Mouse (Mus musculus) hindbrain, embryonic 10.5 days (tissue): ENCODE results near the gene Lin28a. TPM values are rescaled to one million over a fixed set of nuclear protein-coding genes. Genes with fewer than 3 reads are reported as not detected.
"Not testable (repeated sequence)": the region's sequence is repeated elsewhere in the genome, so short reads cannot be mapped to it uniquely, and the experiment has no call there.

Experiments
- DNase-seq: peaks from one replicate; pipeline ENCODE4 v3.0.0-alpha.2; 2017; ENCODE audit warnings: low spot score
- H3K27ac ChIP-seq: fragments of 300-500 bp; sonication (generic); 2 replicates; pipeline ENCODE4 v1.5.1; 2016; ENCODE audit warnings: mild to moderate bottlenecking, moderate library complexity
- H3K27me3 ChIP-seq: fragments of 300-500 bp; sonication (generic); 2 replicates; pipeline ENCODE4 v1.6.1; 2016; ENCODE audit warnings: mild to moderate bottlenecking; ENCODE audit not compliant: poor library complexity, insufficient read depth, severe bottlenecking
- H3K36me3 ChIP-seq: fragments of 300-500 bp; sonication (generic); 2 replicates; pipeline ENCODE4 v1.6.1; 2016; ENCODE audit warnings: mild to moderate bottlenecking, moderate library complexity
- H3K4me1 ChIP-seq: fragments of 300-500 bp; sonication (generic); replicated peaks from 2 replicates; pipeline ENCODE4 v1.6.1; 2016; ENCODE audit warnings: mild to moderate bottlenecking
- H3K4me3 ChIP-seq: fragments of 300-500 bp; sonication (generic); 2 replicates; pipeline ENCODE4 v1.5.1; 2016; ENCODE audit warnings: mild to moderate bottlenecking, moderate library complexity
- H3K9me3 ChIP-seq: fragments of 300-500 bp; sonication (generic); 2 replicates; pipeline ENCODE4 v1.6.1; 2016; ENCODE audit warnings: mild to moderate bottlenecking, moderate library complexity
- WGBS: fragments of 180-500 bp; shearing (Covaris S2); methylation state at CpG from one replicate; pipeline ENCODE4 v1.1.7; 2016; 5-methylcytosine and 5-hydroxymethylcytosine counted together
- polyA plus RNA-seq: library from polyadenylated mRNA; unstranded; fragments of >200 nt; fragmentation: Nextera tagmentation; extraction: Ambion mirVana; gene quantifications from 2 replicates; pipeline ENCODE4 v1.2.1, GENCODE M21; 2016

Gene Lin28a
- polyA plus RNA-seq, 1 experiment from 2014 or later, result 13.4 TPM

GRCm38 (mm10) chr4:133991087-133991660, 27.5 kb downstream of the Lin28a start:
- 91% methylated on average over 13 of the region's 13 CpGs for WGBS
- Histone ChIP-seq H3K4me1 (no peaks in the 10 kb centered on the region), H3K4me3 (no peak overlapping the region), H3K36me3 (peaks cover 97% of the 10 kb centered on the region), H3K9me3 (no peaks in the 10 kb centered on the region), H3K27ac (no peak overlapping the region), H3K27me3 (no peaks in the 10 kb centered on the region)
- DNase-seq, result no peak

- WGBS, result 72% methylated on average over 4 of the region's 4 CpGs
Measured at GRCm38 (mm10) chr4:133990035-133990434, 28.6 kb downstream of the Lin28a start.

GRCm38 (mm10) chr4:133988289-133988688, 30.4 kb downstream of the Lin28a start:
- not testable (repeated sequence) for H3K27ac ChIP-seq, H3K27me3 ChIP-seq, H3K9me3 ChIP-seq, DNase-seq, H3K4me3 ChIP-seq, H3K4me1 ChIP-seq
- WGBS, result 91% methylated on average over 8 of the region's 8 CpGs
- H3K36me3 ChIP-seq, result peaks cover 83% of the 10 kb centered on the region

More at GRCm38 (mm10) chr4:133990035-133990434, 28.6 kb downstream of the Lin28a start:
- Histone ChIP-seq H3K4me1 (no peaks in the 10 kb centered on the region), H3K27ac (no peak overlapping the region), H3K27me3 (no peaks in the 10 kb centered on the region), H3K36me3 (peaks cover 96% of the 10 kb centered on the region), H3K9me3 (no peaks in the 10 kb centered on the region), H3K4me3 (no peak overlapping the region)
- no peak for DNase-seq

- no peak for DNase-seq
- 86% methylated on average over 13 of the region's 13 CpGs for WGBS
- H3K36me3 ChIP-seq, result peaks cover 83% of the 10 kb centered on the region
Measured at GRCm38 (mm10) chr4:133982936-133983335, 35.7 kb downstream of the Lin28a start.

GRCm38 (mm10) chr4:133980496-133980895, 38.1 kb downstream of the Lin28a start:
- no peak for DNase-seq
- Histone ChIP-seq H3K27me3 (no peaks in the 10 kb centered on the region), H3K4me1 (no peaks in the 10 kb centered on the region), H3K36me3 (peaks cover 81% of the 10 kb centered on the region), H3K9me3 (no peaks in the 10 kb centered on the region), H3K27ac (no peak overlapping the region), H3K4me3 (no peak overlapping the region)
- WGBS, result 89% methylated on average over 5 of the region's 5 CpGs

More at GRCm38 (mm10) chr4:133982936-133983335, 35.7 kb downstream of the Lin28a start:
- no peaks in the 10 kb centered on the region for H3K9me3 ChIP-seq
- H3K4me3 ChIP-seq, result no peak overlapping the region
- H3K4me1 ChIP-seq, result no peaks in the 10 kb centered on the region
- no peaks in the 10 kb centered on the region for H3K27me3 ChIP-seq
- H3K27ac ChIP-seq, result no peak overlapping the region

GRCm38 (mm10) chr4:133978021-133978711, 40.5 kb downstream of the Lin28a start:
- Histone ChIP-seq H3K4me3 (no peak overlapping the region), H3K27ac (no peak overlapping the region), H3K36me3 (peaks cover 91% of the 10 kb centered on the region), H3K9me3 (no peaks in the 10 kb centered on the region), H3K27me3 (no peaks in the 10 kb centered on the region), H3K4me1 (no peaks in the 10 kb centered on the region)
- 92% methylated on average over 10 of the region's 10 CpGs for WGBS
- no peak for DNase-seq

- H3K9me3 ChIP-seq, result no peaks in the 10 kb centered on the region
- no peak overlapping the region for H3K4me3 ChIP-seq
- H3K27me3 ChIP-seq, result no peaks in the 10 kb centered on the region
- no peak overlapping the region for H3K27ac ChIP-seq
- 82% methylated on average over 8 of the region's 8 CpGs for WGBS
- peaks cover 42% of the 10 kb centered on the region for H3K4me1 ChIP-seq
- peaks cover 62% of the 10 kb centered on the region for H3K36me3 ChIP-seq
- no peak for DNase-seq
Measured at GRCm38 (mm10) chr4:133971741-133972140, 46.9 kb downstream of the Lin28a start.

- Histone ChIP-seq H3K36me3 (peaks cover 63% of the 10 kb centered on the region), H3K9me3 (no peaks in the 10 kb centered on the region), H3K27ac (peak overlapping the region; percentile 100), H3K4me1 (peaks cover 51% of the 10 kb centered on the region), H3K27me3 (no peaks in the 10 kb centered on the region), H3K4me3 (no peak overlapping the region)
- 81% methylated on average over 13 of the region's 13 CpGs for WGBS
- no peak for DNase-seq
Measured at GRCm38 (mm10) chr4:133970876-133971275, 47.8 kb downstream of the Lin28a start.

GRCm38 (mm10) chr4:133970196-133970595, 48.4 kb downstream of the Lin28a start:
- 14% methylated on average over 4 of the region's 4 CpGs for WGBS
- peaks cover 65% of the 10 kb centered on the region for H3K36me3 ChIP-seq
- H3K9me3 ChIP-seq, result no peaks in the 10 kb centered on the region
- peak overlapping the region; percentile 100 for H3K27ac ChIP-seq
- peak; percentile 39 for DNase-seq
- H3K27me3 ChIP-seq, result no peaks in the 10 kb centered on the region
- peak overlapping the region; percentile 21 for H3K4me3 ChIP-seq
- peaks cover 55% of the 10 kb centered on the region for H3K4me1 ChIP-seq

GRCm38 (mm10) chr4:133969114-133969770, 49.4 kb downstream of the Lin28a start:
- Histone ChIP-seq H3K4me1 (peaks cover 57% of the 10 kb centered on the region), H3K27ac (peak overlapping the region; percentile 100), H3K36me3 (peaks cover 59% of the 10 kb centered on the region), H3K4me3 (peak overlapping the region; percentile 85), H3K9me3 (no peaks in the 10 kb centered on the region), H3K27me3 (no peaks in the 10 kb centered on the region)
- DNase-seq, result no peak
- WGBS, result 65% methylated on average over 8 of the region's 8 CpGs

- H3K4me3 ChIP-seq, result peak within 1 kb of the TSS; percentile 85
- peak; percentile 70 for DNase-seq
- under 1% methylated on average over 42 of the region's 42 CpGs for WGBS
- peaks cover 62% of the 10 kb centered on the region for H3K36me3 ChIP-seq
- H3K4me1 ChIP-seq, result peaks cover 59% of the 10 kb centered on the region
- H3K27ac ChIP-seq, result peak within 1 kb of the TSS; percentile 100
- H3K9me3 ChIP-seq, result no peaks in the 10 kb centered on the region
- H3K27me3 ChIP-seq, result no peaks in the 10 kb centered on the region
Measured at GRCm38 (mm10) chr4:133968150-133968921, 50.3 kb downstream of the Lin28a start, which contains the start of gene Hmgn2. Hmgn2 (minus strand) TSS chr4:133968650.

- peaks cover 62% of the 10 kb centered on the region for H3K36me3 ChIP-seq
- peak; percentile 97 for DNase-seq
- no peaks in the 10 kb centered on the region for H3K9me3 ChIP-seq
- H3K4me1 ChIP-seq, result peaks cover 59% of the 10 kb centered on the region
- peak overlapping the region; percentile 85 for H3K4me3 ChIP-seq
- under 1% methylated on average over 29 of the region's 29 CpGs for WGBS
- peak overlapping the region; percentile 100 for H3K27ac ChIP-seq
- no peaks in the 10 kb centered on the region for H3K27me3 ChIP-seq
Measured at GRCm38 (mm10) chr4:133967866-133968149, 50.8 kb downstream of the Lin28a start.
